Mouse (Mus musculus) ES-Bruce4 (cell line): ENCODE data around the gene Numbl.

ENCODE experiments used
- CTCF ChIP-seq: IDR thresholded peaks from one replicate; pipeline ENCODE4 v1.8.1; 2011; ENCODE audit warnings: low read depth, low read length
- EP300 ChIP-seq: IDR thresholded peaks from 2 replicates; pipeline ENCODE4 v1.6.1; 2011; ENCODE audit warnings: low read depth, low read length; ENCODE audit not compliant: insufficient read depth
- POLR2A ChIP-seq: IDR thresholded peaks from one replicate; pipeline ENCODE4 v1.8.1; 2011; ENCODE audit warnings: low read length; ENCODE audit not compliant: insufficient read depth

DNA sequence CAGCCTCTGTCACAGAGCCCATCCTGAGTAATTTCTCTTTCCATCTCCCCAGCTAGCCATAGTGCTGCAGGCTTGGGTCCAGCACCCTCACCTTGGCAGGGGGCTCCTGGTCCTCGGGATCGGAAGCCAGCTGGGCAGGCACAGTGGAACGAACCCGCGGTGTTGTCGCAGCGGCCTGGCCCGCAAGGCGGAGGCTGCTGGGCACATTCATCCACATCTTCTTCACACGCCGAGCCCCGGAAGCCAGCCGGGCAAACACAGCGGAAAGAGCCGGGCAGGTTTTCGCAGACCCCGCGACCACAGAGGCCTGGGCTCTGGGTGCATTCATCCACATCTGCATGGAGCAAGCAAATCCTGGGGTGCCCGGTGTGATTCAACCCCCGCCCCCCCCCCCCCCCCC is 66.7 kb downstream of the Numbl start:
- TF ChIP-seq POLR2A: no peak
- TF ChIP-seq CTCF: no peak
- no peak for TF ChIP-seq EP300
